Mouse (Mus musculus) right cerebral cortex, adult 18-20 months (tissue): Measurements from ENCODE around the gene Olfr157.
"Not testable (repeated sequence)": the region's sequence is repeated elsewhere in the genome, so short reads cannot be mapped to it uniquely, and the experiment has no call there.

Experiments
- DNase-seq: peaks from one replicate; pipeline ENCODE4 v3.0.0; 2022; ENCODE audit warnings: mixed read lengths

The Olfr157 gene

DNA sequence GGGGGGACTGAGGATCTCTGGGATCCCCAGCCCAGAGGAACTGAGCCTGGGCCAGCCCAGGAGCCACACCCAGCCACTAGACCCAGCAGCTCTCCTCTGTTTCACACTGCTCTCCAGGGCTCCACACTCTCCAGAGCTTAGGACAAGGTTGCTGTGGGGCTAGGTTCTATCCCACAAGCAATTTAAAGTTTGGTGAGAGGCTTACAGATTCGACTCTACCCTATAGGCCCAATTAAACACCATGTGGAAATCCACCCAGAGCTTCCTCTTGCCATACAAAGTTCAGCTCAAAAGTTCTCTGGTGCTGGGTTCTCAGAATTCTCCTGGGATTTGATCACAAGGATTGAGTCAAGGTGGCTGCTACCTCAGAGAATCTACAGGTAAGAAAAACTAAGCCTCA lies at the start of gene Olfr157:
Gene Olfr157, minus strand, starts transcription at position 101 of the 400 bp plus-strand sequence.
- no peak for DNase-seq

DNA sequence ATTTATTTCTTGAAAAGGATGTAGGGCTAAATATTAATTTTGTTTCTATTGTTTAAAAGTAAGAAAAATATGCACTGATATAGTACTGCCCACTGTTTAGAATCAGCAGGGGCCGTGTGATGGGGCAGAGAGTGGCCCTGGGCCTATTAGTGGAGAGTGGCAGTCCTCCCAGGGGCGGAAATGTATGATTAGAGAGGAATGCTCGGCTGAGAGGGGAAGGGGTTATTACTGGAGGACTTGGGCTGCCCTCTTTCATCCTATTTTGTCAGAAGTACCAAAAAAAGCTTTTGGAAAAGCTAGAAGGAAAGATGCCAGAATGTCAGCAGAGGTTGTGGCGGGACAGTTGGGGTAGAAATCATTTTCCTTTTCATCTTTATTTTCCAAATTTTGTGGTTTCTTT lies 44.2 kb upstream of the Olfr157 start:
- no peak for DNase-seq

DNA sequence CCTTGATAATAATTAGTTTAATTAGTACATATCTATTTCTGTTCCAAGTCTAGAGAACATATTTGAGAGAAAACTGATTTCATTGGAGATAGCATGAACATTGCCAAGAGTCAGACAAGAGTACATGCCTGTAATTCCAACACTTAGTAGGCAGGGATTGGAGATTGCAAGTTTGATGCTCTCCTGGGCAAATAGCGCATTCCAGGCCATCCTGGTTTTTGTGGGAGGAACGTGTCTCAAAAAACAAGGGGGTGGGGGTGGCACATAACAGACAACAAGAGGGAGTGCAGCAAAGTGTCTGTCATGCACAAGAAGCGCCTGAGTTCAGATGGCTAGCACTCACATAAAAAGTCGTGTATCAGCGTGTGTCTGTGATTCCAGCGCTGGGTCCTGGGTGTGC lies 39.6 kb upstream of the Olfr157 start:
- no peak for DNase-seq

DNA sequence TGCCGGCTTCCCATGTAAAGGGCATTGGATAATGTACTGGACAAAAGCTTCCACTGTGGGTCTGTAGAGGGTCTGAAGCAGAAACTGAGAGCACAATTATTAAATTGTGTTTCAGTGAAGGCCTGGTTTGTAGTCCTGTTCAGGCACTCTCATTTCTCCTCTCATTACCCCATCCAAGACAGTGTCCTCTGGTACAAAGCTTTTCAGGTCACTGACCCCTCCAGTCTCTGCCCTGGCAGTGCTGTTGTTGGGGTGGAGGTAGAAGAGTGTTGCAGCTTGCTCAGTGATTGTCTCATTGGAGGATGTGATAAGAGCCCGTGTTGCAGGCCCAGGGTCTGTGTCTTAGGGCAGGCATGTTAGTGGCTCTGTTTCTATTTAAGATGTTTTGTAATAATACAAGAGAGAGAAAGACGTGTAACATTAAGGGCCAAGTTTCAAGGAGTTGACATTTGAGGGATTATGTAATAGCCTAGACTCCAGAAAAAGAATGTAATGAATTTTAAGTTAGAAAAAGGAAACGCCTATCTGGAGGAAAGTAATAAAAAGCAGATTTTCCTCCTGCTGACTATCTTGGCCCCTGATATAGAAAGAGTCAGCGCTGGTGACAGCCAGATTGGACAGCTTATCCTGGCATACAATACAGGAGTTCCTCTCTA lies 38.2 kb upstream of the Olfr157 start:
- DNase-seq, result no peak

DNA sequence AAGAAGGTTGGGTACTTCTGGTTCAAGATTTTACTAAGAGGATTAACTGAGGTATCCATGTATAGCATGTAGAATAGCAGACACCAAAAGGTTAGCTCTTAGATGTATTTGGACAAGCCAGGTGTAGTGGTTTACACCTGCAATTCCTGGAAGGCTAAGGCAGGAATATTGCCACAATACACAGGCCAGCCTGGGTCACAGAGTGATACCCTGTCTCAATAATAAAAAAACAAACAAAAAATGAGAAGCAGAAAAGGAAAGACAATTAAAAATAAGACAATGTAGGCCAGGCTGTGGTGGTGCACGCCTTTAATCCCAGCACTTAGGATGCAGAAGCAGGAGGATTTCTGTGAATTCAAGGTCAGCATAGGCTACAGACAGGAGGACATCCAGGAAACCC lies 37.2 kb upstream of the Olfr157 start:
- DNase-seq, result no peak

DNA sequence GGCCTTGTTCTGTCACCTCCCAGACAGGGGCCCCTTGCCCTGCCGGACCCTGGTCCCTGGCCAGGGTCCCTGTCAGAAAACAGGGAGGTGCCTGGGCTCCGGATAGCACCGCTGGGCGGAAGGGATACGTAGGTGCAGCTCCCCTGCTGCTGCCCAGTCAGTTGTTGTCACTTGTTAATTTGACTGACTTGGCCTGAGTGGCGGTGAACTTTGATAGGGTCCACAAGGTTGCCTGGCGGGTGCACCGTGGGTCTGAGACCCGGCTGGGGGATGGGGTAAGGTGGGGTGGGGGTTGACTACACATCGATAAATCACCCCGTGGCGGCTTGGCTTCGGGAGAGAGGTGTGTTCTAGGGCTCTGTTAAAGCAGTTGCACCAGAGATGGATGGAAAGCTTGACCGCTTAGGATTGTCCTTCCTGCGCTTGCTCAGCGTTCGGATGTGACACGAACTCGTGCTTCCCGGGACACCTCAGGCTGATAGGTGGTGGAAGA lies 36.0 kb upstream of the Olfr157 start:
- peak; percentile 12 for DNase-seq

DNA sequence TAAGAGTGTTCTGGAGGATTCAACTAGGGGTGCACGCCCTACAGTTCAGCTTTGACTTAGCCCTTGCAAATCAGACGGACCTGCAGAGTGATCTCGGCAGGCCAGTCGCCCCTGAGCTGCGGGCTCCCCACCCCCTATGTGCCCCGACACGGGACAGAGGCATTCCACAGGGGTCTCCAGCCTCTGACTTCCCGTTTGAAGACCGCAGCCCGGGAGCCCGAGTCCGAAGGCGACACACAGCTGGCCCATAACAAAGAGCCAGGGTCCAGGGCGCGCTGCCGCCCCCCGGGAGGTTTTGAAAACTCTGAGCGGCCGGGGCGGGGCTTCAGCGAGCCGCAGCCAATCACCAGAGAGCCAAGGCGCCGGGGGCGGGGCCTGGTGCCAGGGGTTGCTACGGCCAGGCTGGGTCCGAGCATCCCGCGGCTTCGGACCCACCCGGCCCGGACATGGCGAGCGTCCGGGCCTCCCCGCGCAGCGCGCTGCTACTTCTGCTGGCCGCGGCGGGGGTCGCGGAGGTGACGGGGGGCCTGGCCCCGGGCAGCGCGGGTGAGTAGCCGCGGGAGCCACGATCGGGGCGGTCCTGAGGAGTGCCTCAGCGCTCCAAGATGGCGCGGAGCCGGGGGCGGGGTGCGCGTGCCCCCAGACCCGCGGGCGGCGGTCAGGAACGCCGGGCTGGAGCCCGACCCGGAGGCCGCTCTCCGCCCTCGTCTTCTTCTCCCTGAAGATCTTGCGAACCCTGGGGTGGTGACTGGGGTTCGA lies 35.3 kb upstream of the Olfr157 start, which contains the start of gene Reck:
Gene Reck, plus strand, starts transcription at position 371 of the 759 bp plus-strand sequence.
- DNase-seq, result peak; percentile 79

DNA sequence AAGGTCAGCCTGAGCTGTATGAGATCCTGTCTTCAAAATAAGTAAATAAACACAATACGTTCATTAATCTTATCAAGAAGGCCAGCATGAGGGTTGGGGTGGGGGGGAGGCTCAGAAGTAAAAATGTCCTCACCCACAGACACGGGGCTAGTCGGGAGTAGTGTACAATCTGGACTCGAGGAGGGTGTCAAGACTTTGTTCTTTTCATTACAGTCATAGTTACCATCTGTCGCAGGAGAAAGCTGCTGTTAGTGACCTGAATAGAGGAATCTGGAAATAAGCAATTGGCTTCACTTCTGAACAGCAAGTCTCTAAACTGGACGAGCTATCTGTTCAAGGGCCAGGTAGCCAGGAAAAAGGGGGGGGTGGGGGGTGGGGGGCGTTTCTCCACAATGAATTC lies 34.5 kb upstream of the Olfr157 start:
- no peak for DNase-seq

DNA sequence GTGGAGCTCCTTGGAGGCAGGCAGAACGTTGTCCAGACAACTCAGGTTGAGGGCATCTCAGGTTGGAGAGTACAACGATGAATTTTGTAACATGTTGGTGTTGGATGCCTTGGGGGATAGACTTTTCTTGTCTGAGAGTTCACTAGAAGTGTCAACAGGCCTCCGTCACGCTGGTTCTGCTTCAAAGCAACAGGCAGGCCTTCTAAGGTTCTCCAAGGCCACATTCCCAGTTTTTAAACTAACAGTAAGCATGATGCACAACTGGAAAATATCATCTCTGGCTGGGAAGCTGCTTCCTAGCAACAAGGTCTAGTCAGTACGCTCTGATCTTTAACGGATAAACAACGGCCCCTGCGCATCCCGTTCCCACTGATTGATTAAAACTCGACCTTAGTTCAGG lies 29.8 kb upstream of the Olfr157 start:
- DNase-seq, result no peak

DNA sequence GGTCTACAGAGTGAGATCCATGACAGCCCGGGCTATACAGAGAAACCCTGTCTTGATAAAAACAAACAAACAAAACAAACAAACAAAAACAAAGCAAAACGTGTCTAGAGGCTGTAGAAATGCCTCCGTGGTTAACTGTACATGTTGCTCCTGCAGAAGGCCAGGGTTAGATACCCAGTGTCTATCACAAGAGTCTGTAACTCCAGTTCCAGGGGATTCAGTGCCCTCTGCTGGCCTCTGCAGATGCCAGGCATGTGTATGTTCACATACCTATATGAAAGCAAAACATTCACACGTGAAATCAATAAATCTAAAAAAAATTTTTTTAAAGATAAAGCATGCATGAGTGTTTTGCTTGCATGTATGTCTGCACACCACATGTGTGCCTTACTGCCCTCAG lies 23.3 kb upstream of the Olfr157 start:
- DNase-seq, result no peak

DNA sequence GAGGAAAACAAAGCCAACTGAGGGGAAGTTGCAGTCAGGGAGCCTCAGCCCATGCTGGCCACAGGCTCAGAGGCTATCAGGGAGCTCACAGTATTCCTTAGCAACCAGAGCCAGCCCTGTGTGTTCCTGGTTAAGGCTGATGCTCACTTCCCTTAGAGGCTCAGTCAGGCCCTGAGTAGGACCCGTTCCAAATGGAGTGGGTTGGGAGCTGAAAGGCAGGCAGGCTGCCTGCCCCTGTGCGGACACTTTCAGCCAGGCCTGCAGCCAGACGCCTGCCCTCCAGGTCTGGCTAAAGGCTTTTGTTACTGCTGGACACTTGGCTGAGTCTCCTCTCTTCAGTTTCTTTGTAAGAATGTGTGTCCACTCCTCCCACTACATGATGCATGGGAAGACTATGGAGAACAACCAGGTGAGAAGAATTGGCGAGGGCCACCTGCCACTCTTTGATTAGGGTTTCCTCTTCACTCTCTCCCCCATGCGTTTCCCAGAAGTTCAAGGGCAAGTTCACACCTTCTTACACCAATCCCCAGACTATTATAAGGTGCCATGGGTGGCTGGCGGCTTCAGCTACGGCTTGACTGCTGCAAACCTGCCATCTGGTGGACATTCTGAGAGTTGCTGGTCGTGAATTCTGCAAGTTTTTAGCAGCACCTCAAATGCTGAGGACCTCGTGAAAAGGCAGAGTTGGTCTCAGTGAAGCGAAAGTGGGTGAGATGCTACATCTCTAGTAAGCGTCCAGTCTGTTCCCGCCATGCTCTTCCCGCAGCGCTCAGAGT lies 20.9 kb upstream of the Olfr157 start:
- peak; percentile 60 for DNase-seq

DNA sequence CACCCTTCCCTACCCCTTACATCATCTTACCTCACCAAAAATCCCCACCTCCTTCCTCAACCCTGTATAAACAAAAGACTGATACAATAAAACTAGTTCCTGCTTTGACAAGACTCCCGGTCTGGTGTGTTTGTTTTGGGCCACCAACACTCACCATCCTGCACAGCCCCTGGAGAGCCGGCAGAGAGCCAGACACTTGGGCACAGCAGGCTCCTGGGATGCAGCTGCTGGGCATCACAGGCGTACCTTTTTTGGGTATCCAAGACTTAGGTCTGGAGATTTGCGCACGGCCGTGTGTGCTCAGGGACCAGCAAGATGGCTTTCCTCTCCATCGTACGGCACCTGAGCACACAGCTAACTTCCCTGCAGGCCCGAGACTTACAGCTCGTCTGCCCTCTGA lies 19.9 kb upstream of the Olfr157 start:
- no peak for DNase-seq

DNA sequence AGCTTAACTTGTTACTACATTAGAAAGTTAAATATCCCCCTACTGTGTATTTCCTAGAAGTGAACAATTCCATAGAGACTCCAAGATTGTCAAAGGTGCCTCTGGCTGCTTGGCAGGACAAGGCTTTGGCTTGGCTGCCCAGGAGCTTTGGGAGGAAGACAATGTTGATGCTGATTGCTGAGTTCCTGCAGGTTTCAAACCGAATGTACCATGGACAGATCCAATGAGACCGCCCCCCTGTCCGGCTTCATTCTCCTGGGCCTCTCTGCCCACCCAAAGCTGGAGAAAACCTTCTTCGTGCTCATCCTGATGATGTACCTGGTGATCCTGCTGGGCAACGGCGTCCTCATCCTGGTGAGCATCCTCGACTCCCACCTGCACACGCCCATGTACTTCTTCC lies 14.1 kb upstream of the Olfr157 start:
- no peak for DNase-seq

DNA sequence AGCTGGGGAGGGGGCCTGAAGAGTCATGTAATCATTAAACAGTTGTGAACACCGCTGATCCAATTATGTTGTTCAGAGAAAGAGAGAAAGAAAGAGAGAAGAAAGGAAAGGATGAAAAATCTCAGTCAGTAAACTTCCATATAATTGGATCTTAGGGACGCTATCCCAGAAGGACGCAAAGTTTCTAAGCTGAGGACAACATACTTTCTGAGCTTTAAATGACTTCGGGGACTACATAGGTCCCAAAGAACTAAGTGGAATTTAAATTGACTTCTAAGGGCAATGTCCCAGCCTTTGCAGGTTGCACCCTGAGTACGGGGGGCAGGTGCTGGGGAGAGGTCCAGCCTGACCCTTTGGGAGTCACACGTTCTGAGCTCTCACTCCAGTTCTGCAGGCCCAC lies 11.3 kb upstream of the Olfr157 start, which contains the start of gene Olfr155:
Gene Olfr155, plus strand, starts transcription at position 301 of the 400 bp plus-strand sequence.
- no peak for DNase-seq

DNA sequence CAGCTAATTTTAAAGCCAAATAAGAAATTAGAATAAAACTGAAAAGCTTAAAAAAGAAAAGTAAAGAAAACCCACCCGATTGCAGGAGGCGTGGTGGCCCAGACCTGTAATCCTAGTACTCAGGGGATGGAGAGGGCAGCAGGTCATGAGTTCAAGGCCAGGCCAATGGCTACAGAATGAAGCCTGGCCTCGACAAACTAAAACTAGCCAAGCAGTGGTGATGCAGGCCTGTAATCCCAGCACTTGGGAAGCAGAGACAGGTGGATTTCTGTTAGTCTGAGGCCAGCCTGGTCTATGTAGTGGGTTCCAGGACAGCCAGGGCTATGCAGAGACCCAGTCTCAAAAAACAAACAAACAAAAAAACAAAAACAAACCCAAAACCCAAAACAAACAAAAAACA lies 1.7 kb downstream of the Olfr157 start:
- DNase-seq, result no peak

DNA sequence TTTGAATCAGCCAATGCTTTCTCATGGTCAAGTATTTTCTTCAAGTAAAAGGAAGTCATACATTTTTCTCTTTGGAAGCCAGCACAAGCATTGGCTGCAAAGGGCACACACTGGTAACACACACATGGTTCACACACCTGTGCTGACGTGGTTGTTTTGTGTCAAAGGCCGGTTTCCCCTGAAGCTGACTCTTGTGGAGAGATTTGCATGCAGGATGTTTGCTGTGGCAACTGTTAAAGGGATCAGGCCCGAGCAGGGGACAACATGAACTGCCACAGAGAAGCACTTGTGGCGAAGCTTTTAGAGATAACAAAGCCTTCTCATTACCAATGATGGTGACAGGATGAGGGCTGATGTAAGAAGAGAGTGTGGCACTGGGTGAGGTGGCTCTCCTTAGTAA lies 5.3 kb downstream of the Olfr157 start:
- DNase-seq, result no peak

DNA sequence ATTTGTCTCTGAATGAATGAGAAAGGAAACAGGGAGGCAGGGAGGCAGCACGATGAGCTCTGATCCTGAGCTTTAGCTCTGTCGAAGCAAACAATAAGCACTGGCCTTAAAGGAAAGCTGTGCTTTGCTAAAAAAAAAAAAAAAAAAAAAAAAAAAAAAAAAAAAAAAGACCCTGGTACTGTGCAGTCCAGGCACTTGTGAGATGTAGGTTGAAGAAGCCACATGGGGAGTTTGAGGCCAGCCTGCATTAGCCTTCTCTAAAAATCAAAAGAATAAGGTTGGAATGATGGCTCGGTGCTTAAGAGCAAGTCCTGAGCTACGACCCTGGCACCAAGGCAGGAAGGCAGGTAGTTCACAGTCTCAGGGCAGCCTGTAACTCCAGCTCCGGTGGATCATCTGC lies 6.2 kb downstream of the Olfr157 start:
- DNase-seq, result no peak

DNA sequence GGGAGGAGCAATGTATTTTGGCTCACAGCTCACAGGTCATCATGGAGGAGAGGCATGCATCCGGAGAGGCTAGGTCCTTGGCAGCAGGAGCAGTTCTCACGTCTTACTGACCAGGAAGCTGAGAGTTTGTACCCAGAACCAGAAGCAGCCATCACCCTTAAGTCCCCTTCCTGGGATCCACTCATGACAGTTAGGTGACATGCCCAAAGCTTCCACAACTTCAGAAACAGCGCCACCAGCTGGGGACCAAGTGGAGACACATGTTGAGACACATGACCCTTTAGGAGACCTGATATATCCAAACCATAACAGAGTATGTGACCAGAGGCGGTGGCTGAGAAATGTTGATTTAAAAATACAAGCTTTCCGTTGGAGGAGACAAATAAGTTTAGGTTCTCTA lies 8.0 kb downstream of the Olfr157 start:
- DNase-seq, result no peak

DNA sequence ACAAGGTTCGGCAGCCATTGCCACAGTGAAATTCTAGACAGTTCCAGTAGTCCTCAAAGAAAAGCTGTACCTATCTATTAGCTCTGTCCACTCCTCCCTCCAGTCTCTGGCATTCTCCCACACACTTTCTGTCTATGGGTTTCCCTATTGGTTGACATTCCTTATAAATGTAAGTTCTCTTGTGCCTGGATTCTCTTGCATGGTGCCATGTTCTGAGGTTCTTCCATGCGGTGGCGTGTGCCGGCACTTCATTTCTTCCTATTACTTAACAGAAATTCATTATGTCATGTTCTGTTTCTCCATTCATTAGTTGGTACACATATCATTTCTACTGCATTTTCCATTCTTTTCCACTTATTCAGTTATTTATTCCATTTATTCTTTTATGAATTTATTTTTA lies 11.2 kb downstream of the Olfr157 start:
- no peak for DNase-seq

DNA sequence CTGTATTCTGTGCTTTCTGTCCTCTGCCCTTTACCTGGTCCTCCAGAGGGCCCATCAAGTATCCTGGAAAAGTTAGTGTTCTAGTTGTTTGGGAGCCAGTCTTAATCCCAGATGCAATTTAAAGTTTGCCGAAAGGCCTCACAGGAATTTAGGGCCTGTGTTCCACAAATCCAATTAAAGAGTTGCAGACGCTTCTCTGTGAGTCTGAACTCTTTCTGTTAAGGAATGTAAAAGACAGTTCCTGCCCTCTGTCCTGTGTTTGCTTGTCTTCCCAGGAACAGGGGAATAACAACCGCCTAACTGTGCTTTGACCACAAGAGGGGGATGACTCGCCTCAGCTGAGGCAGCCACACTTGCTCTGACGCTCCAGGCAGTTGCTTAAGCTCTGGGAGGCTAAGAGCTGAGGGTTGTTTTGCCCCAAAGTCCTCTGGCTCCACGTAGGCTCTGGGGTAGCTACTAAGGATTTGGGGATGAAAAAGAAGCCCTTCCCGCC lies 16.1 kb downstream of the Olfr157 start, which contains the start of gene Olfr156:
Gene Olfr156, minus strand, starts transcription at position 51 of the 493 bp plus-strand sequence.
- no peak for DNase-seq

DNA sequence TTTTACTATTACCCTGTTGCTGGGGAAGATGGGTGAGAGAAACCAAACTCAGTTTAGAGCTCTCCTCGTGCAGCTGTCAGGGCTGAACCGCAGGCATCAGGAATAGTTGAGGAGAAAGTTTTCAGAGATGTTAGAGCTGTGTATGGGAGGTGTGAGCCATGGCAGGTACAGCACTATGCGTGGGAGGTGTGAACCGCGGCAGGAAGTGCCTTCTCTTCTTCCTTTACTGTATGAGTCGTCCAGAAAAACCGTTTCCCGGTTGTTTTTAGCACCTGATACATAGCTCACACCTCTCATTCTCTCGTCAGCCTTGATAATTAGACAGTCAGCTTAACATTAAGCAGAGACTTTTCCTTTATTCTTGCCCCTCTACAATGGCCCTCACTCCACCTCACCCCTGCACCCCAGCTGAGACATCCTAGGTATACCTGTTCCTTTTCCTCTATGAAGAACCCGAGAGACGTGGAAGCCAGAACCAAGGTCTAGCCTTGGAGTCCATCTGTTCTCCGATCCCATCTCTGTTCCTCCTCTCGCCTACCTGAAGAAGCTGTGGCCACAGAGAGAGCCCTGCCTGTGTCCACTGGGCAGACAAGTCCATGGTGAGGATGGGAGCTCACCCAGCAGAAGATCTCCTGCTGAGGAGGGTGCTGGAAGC lies 17.0 kb downstream of the Olfr157 start:
- DNase-seq, result peak; percentile 18

DNA sequence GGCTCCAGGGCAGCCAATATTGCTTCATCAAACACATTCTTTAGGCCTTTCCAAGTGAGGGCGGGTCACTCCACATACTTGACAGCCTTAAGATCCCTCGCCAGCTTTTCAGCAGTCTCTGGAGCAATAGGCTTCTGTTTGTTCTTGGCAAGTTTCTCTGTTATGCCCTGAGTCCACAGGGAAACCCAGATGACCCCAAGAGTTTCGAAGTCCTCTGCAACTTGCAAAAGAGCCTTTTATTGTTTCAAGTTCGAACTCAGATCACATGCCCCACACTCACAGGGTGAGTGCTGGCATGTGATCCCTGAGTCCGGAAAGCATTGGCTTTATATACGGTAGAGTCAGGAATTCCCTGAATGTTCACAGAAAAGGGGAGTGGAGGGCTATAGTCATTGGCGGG lies 41.1 kb downstream of the Olfr157 start:
- no peak for DNase-seq

DNA sequence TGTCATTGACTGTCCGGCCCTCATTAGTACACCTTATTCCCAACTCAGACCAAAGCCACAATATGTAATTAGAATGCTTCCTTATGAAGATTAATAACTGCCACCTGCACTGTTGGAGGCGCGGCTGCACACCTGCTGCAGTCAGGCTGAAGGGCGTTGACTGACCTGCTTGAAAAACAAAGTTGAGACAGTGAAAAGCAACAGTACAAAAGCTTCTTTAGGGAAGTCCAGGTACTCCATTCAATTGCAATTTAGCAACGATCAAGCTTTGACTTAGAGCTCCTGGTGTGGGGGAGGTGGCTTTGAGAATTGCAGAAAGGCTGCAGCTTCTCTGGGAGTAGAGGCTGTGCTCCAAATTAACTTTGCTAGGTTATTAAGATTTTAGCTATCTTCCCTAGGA lies 44.2 kb downstream of the Olfr157 start:
- DNase-seq, result not testable (repeated sequence)
